Mouse (Mus musculus): ENCODE data around the gene Shisa7. TPM values are rescaled to one million over a fixed set of nuclear protein-coding genes. Genes with fewer than 3 reads are reported as not detected.
"Not testable (repeated sequence)": the region's sequence is repeated elsewhere in the genome, so short reads cannot be mapped to it uniquely, and the experiment has no call there.

Shisa7 gene
- polyA plus RNA-seq, 1 experiment from 2014 or later: not detected

DNA sequence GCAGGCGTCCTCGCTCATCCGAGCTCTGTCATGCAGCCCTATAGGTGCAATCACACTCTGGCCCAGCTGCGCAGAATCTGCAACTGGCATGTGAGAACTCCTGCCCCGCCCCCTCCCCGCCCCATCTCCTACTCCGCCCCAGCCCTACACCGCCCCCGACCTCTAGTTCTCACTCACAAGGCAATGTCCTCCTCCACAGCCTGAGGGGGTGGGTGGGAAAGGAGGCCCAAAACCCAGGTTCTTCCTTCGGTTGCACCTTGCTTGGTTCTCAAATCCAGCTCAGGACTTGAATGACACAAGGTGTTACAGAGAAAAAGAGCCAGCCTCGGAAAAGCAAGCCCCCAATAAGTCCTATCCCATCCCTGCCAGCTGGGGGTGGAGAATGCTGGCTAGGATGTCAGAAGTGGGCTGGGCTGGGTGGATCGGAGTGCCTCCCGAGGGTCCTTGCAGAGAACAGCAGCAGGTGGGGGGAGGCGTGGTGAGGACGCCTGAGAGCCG, 1.8 kb downstream of the Shisa7 start:
- WGBS (ENCODE audit: insufficient replicate concordance): 2% methylated on average over 16 of the region's 16 CpGs

DNA sequence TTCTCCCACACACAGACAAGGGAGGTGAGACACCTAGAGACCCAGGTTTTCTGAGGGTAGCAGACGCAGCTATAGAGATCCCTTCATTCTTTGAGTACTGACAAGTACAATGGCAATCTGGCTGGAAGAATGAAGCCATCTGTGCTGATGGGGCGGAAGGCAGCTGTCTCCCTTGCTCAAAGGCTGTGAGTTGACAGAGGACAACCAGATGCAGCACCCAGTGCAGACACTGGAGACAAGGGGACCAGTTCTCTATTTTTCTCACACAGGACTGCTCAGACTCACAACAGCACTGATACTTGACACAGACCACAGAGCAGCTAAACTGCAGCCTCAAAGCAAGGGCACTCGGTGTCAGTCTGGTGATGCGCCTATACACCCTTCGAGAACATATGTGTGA, 2.4 kb downstream of the Shisa7 start:
- Histone ChIP-seq H3K36me3 (no peaks in the 10 kb centered on the region), H3K27ac (no peak overlapping the region), H3K4me2 (no peak overlapping the region), H3K4me3 (no peak overlapping the region), H3K4me1 (0 out of 2 replicates have a peak, but pooled peaks cover 7% of the 10 kb centered on the region), H3K9ac (no peak overlapping the region), H3K9me3 (replicated peaks) (no peaks in the 10 kb centered on the region), H3K27me3 (replicated peaks) (peaks cover 99% of the 10 kb centered on the region)
- no peak for ATAC-seq
- 49% methylated on average over 5 of the region's 5 CpGs for WGBS (ENCODE audit: insufficient replicate concordance)

More for the DNA sequence above, 1.8 kb downstream of the Shisa7 start:
- Histone ChIP-seq H3K9me3 (replicated peaks) (no peaks in the 10 kb centered on the region), H3K9ac (no peak overlapping the region), H3K27ac (no peak overlapping the region), H3K4me2 (0 out of 2 replicates have a peak overlapping the region, but pooled peaks have one; percentile 12), H3K4me1 (0 out of 2 replicates have a peak, but pooled peaks cover 7% of the 10 kb centered on the region), H3K27me3 (replicated peaks) (peaks cover 99% of the 10 kb centered on the region), H3K4me3 (no peak overlapping the region), H3K36me3 (no peaks in the 10 kb centered on the region)
- no peak for ATAC-seq

GRCm38 (mm10) chr7:4837639-4838038, 6.9 kb downstream of the Shisa7 start:
- Histone ChIP-seq H3K4me1 (peaks cover 7% of the 10 kb centered on the region; the same call in 1 of the 2 replicates), H3K4me3 (no peak overlapping the region), H3K36me3 (no peaks in the 10 kb centered on the region), H3K27me3 (replicated peaks) (peaks cover 97% of the 10 kb centered on the region), H3K9me3 (replicated peaks) (no peaks in the 10 kb centered on the region), H3K9ac (no peak overlapping the region), H3K4me2 (no peak overlapping the region), H3K27ac (no peak overlapping the region)
- WGBS (ENCODE audit: insufficient replicate concordance): 14% methylated on average over 1 of the region's 1 CpGs
- ATAC-seq: no peak; the same call in 1 of the 2 replicates

GRCm38 (mm10) chr7:4836351-4836792, 8.1 kb downstream of the Shisa7 start:
- no peak overlapping the region for H3K27ac ChIP-seq
- H3K9ac ChIP-seq: no peak overlapping the region
- H3K36me3 ChIP-seq: no peaks in the 10 kb centered on the region
- peak overlapping the region; percentile 68 for H3K4me2 ChIP-seq
- H3K4me3 ChIP-seq: peak overlapping the region; percentile 45
- H3K4me1 ChIP-seq: peaks cover 7% of the 10 kb centered on the region; the same call in 1 of the 2 replicates
- ATAC-seq: peak; percentile 37; the same call in 1 of the 2 replicates
- H3K27me3 ChIP-seq (replicated peaks): peaks cover 94% of the 10 kb centered on the region
- no peaks in the 10 kb centered on the region for H3K9me3 ChIP-seq (replicated peaks)
- under 1% methylated on average over 51 of the region's 51 CpGs for WGBS (ENCODE audit: insufficient replicate concordance)

DNA sequence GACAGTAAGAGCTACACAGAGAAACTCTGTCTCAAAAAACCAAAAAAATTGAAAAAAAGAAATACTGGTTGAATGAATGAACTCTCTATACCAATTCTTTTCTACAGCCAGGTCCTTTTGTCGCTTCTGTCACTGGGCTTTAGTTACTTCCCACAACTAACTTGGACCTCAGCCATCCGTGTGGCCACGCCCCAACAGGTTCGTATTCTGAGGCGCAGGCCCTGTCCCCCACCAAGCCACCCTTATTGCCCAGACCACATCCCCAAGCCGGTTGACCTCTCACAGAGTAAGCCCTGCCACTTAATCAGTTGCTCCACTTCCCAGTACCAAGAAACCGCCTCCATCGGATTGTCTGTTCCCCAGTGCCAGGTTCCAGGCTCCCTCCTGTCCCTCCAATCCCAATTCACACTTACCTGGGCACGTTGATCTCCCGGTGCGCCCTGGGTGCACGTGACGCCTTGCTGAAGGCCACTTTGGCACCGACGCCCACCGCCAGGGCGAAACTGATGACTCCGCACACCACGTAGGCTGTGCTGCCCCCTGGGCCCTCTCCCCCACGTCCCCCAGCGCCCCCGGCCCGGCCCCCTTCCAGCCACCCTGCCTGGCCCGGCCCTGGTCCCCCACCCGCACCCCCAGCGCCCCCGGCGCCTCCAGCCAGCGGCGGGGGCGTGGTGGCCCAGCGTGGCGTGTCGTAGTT, 8.7 kb downstream of the Shisa7 start:
- Histone ChIP-seq H3K4me1 (peaks cover 7% of the 10 kb centered on the region; the same call in 1 of the 2 replicates), H3K27me3 (replicated peaks) (peaks cover 94% of the 10 kb centered on the region), H3K27ac (no peak overlapping the region), H3K4me3 (peak overlapping the region; percentile 45), H3K9me3 (replicated peaks) (no peaks in the 10 kb centered on the region), H3K36me3 (no peaks in the 10 kb centered on the region), H3K4me2 (peak overlapping the region; percentile 68), H3K9ac (no peak overlapping the region)
- whole genome bisulfite sequencing (ENCODE audit: insufficient replicate concordance): 8% methylated on average over 33 of the region's 34 CpGs
- ATAC-seq: no peak

GRCm38 (mm10) chr7:4830476-4830875, 14.0 kb downstream of the Shisa7 start:
- peaks cover 77% of the 10 kb centered on the region for H3K27me3 ChIP-seq (replicated peaks)
- H3K27ac ChIP-seq: no peak overlapping the region
- H3K9me3 ChIP-seq (replicated peaks): no peaks in the 10 kb centered on the region
- no peak overlapping the region for H3K9ac ChIP-seq
- no peak for ATAC-seq
- no peak overlapping the region for H3K4me3 ChIP-seq
- no peaks in the 10 kb centered on the region for H3K4me1 ChIP-seq
- 5% methylated on average over 12 of the region's 12 CpGs for WGBS (ENCODE audit: insufficient replicate concordance)
- no peaks in the 10 kb centered on the region for H3K36me3 ChIP-seq
- H3K4me2 ChIP-seq: no peak overlapping the region

DNA sequence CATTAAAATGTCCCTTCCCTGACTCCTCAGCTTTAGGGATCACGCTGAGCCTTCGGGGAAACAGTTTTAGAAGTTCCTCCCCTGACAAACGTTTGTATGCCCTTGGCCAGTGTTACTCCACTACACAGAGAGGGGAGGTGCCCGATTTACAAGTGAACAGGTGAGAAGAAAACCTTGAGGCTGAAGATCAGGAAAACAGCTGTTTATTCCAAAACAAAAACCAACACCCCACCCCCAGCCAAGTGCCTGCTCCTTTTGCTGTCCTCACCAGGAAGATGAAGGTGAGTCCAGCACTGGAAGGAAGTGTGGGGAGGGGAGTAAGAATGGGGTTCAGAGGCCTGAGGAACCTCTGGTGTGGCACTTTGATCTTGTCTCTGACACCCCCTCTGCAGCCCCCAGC, 19.1 kb downstream of the Shisa7 start:
- Histone ChIP-seq H3K4me2 (no peak overlapping the region), H3K27me3 (replicated peaks) (peaks cover 41% of the 10 kb centered on the region), H3K4me1 (peaks cover 8% of the 10 kb centered on the region), H3K36me3 (no peaks in the 10 kb centered on the region), H3K4me3 (no peak overlapping the region), H3K9ac (no peak overlapping the region), H3K9me3 (replicated peaks) (no peaks in the 10 kb centered on the region), H3K27ac (no peak overlapping the region)
- no peak for ATAC-seq
- 36% methylated on average over 4 of the region's 4 CpGs for WGBS (ENCODE audit: insufficient replicate concordance)

GRCm38 (mm10) chr7:4822162-4822907, 22.2 kb downstream of the Shisa7 start:
- no peak overlapping the region for H3K27ac ChIP-seq
- no peak for ATAC-seq

GRCm38 (mm10) chr7:4821690-4822089, 22.8 kb downstream of the Shisa7 start:
- peaks cover 8% of the 10 kb centered on the region for H3K4me1 ChIP-seq
- peaks cover 30% of the 10 kb centered on the region for H3K27me3 ChIP-seq (replicated peaks)
- no peak overlapping the region for H3K4me3 ChIP-seq
- no peaks in the 10 kb centered on the region for H3K9me3 ChIP-seq (replicated peaks)
- ATAC-seq: no peak
- 75% methylated on average over 4 of the region's 4 CpGs for whole genome bisulfite sequencing (ENCODE audit: insufficient replicate concordance)
- no peak overlapping the region for H3K9ac ChIP-seq
- H3K36me3 ChIP-seq: no peaks in the 10 kb centered on the region
- H3K4me2 ChIP-seq: no peak overlapping the region
- no peak overlapping the region for H3K27ac ChIP-seq

More at GRCm38 (mm10) chr7:4822162-4822907, 22.2 kb downstream of the Shisa7 start:
- H3K4me1 ChIP-seq: peaks cover 8% of the 10 kb centered on the region
- no peak overlapping the region for H3K9ac ChIP-seq
- H3K9me3 ChIP-seq (replicated peaks): no peaks in the 10 kb centered on the region
- 60% methylated on average over 6 of the region's 6 CpGs for WGBS (ENCODE audit: insufficient replicate concordance)
- peaks cover 29% of the 10 kb centered on the region for H3K27me3 ChIP-seq (replicated peaks)
- H3K4me3 ChIP-seq: no peak overlapping the region
- no peaks in the 10 kb centered on the region for H3K36me3 ChIP-seq
- H3K4me2 ChIP-seq: no peak overlapping the region

GRCm38 (mm10) chr7:4820925-4821324, 23.6 kb downstream of the Shisa7 start:
- not testable (repeated sequence) for H3K9ac ChIP-seq
- 74% methylated on average over 7 of the region's 7 CpGs for WGBS (ENCODE audit: insufficient replicate concordance)

GRCm38 (mm10) chr7:4816559-4816958, 27.9 kb downstream of the Shisa7 start:
- peaks cover 7% of the 10 kb centered on the region for H3K4me1 ChIP-seq
- H3K4me3 ChIP-seq: no peak overlapping the region
- ATAC-seq: no peak
- no peak overlapping the region for H3K4me2 ChIP-seq
- no peaks in the 10 kb centered on the region; the same call in 1 of the 2 replicates for H3K36me3 ChIP-seq
- H3K27me3 ChIP-seq (replicated peaks): peaks cover 11% of the 10 kb centered on the region
- H3K27ac ChIP-seq: no peak overlapping the region
- no peak overlapping the region for H3K9ac ChIP-seq
- H3K9me3 ChIP-seq (replicated peaks): no peaks in the 10 kb centered on the region

More at GRCm38 (mm10) chr7:4820925-4821324, 23.6 kb downstream of the Shisa7 start:
- not testable (repeated sequence) for H3K27ac ChIP-seq; H3K9me3 ChIP-seq (replicated peaks); H3K4me1 ChIP-seq; H3K36me3 ChIP-seq; H3K4me3 ChIP-seq; H3K4me2 ChIP-seq; ATAC-seq
- peaks cover 23% of the 10 kb centered on the region for H3K27me3 ChIP-seq (replicated peaks)
